Mouse (Mus musculus) hindbrain, postnatal 0 days (tissue): ENCODE measurements around the gene Rnh1. TPM values are rescaled to one million over a fixed set of nuclear protein-coding genes. Genes with fewer than 3 reads are reported as not detected.

Source experiments
- ATAC-seq: fragments of 200-750 bp; cut with Nextera tagmentation; 2 replicates; pipeline ENCODE4 v1.8.0; 2017; ENCODE audit warnings: mild to moderate bottlenecking, moderate TSS enrichment, moderate library complexity
- DNase-seq: peaks from one replicate; pipeline ENCODE4 v3.0.0-alpha.2; 2015; ENCODE audit warnings: low spot score
- H3K27ac ChIP-seq: fragments of 300-500 bp; sonication (generic); 2 replicates; pipeline ENCODE4 v1.5.1; 2014; ENCODE audit warnings: mild to moderate bottlenecking
- H3K27me3 ChIP-seq: fragments of 300-500 bp; sonication (generic); 2 replicates; pipeline ENCODE4 v1.6.1; 2014; ENCODE audit warnings: low read length, mixed read lengths; ENCODE audit not compliant: insufficient read depth
- H3K36me3 ChIP-seq: fragments of 300-500 bp; sonication (generic); 2 replicates; pipeline ENCODE4 v1.6.1; 2014; ENCODE audit warnings: low read length, mixed read lengths; ENCODE audit not compliant: insufficient read depth
- H3K4me1 ChIP-seq: fragments of 300-500 bp; sonication (generic); 2 replicates; pipeline ENCODE4 v1.6.1; 2014; ENCODE audit warnings: antibody characterized with exemption, low read length, mixed read lengths; ENCODE audit not compliant: insufficient read depth
- H3K4me2 ChIP-seq: fragments of 300-500 bp; sonication (generic); 2 replicates; pipeline ENCODE4 v1.6.1; 2014; ENCODE audit warnings: low read depth, mild to moderate bottlenecking, low read length, moderate library complexity, mixed read lengths
- H3K4me3 ChIP-seq: fragments of 300-500 bp; sonication (generic); 2 replicates; pipeline ENCODE4 v1.5.1; 2014; ENCODE audit warnings: low read length
- H3K9ac ChIP-seq: fragments of 300-500 bp; sonication (generic); replicated peaks from 2 replicates; pipeline ENCODE4 v1.6.1; 2014; ENCODE audit warnings: mild to moderate bottlenecking, low read length, moderate library complexity, mixed read lengths
- H3K9me3 ChIP-seq: fragments of 300-500 bp; sonication (generic); 2 replicates; pipeline ENCODE4 v1.6.1; 2016; ENCODE audit warnings: low read length, mixed read lengths
- CTCF ChIP-seq: IDR thresholded peaks from 2 replicates; pipeline ENCODE4 v1.5.1; 2016; ENCODE audit warnings: antibody characterized with exemption, control low read depth, low read depth
- WGBS: fragments of 180-500 bp; shearing (Covaris S2); extraction: QIAGEN DNeasy Blood & Tissue Kit; methylation state at CpG from one replicate; pipeline ENCODE4 v1.1.7; 2014; 5-methylcytosine and 5-hydroxymethylcytosine counted together
- polyA plus RNA-seq: library from polyadenylated mRNA; unstranded; fragments of >200 nt; fragmentation: Nextera tagmentation; extraction: Ambion mirVana; gene quantifications from 2 replicates; pipeline ENCODE4 v1.2.1, GENCODE M21; 2015
- total RNA-seq: library from RNA; depleted of rRNA; stranded (reverse); fragments of >200 nt; gene quantifications from 2 replicates; pipeline ENCODE4 v1.2.3, GENCODE M21; 2014

The Rnh1 gene
- total and polyA plus RNA-seq, 2 experiments from 2014 or later, result 55.3 to 65.2 TPM

DNA sequence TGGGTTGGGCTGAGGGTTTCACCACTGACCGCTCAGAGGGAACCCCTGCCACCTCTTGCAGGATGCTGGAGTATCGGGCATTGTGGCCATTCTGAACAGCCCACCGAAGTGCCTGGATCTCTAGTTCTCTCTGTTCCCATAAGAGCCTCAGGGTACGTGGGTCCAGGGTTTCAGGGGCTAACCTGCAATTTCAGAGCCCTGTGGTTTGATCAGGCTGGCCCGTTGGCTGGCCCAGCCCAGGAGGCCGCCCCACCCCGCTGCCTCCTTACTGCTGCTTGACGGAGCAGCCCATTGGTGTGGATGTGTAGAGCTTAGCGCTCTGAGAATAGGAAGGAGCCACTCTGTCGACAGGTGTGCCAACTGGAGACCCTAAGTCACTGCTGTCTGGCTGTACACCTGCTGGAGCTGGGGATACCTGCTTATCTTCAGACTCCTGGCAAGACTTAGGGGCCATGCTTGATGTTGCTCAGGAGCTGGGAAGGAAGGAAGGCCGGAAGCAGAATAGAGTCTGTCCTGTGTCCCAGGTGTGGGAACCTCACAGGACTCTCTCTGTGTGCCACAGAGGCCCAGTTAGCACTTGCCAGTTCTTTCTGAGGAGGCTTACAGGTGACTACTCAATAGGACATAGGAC is 41.1 kb upstream of the Rnh1 start, which contains the start of gene Lmntd2:
Gene Lmntd2 (minus strand): TSS at position 476 of the 631 bp plus-strand sequence.
- Histone ChIP-seq H3K9me3 (no peaks in the 10 kb centered on the region), H3K27me3 (no peaks in the 10 kb centered on the region), H3K36me3 (no peaks in the 10 kb centered on the region), H3K27ac (no peak within 1 kb of the TSS), H3K4me2 (peak within 1 kb of the TSS; percentile 97), H3K4me1 (peaks cover 12% of the 10 kb centered on the region), H3K9ac (peak within 1 kb of the TSS; percentile 63; the same call in 1 of the 2 replicates), H3K4me3 (no peak within 1 kb of the TSS)
- no peak for TF ChIP-seq CTCF
- 94% methylated on average over 11 of the region's 11 CpGs for WGBS
- DNase-seq (no peak), ATAC-seq (no peak)

DNA sequence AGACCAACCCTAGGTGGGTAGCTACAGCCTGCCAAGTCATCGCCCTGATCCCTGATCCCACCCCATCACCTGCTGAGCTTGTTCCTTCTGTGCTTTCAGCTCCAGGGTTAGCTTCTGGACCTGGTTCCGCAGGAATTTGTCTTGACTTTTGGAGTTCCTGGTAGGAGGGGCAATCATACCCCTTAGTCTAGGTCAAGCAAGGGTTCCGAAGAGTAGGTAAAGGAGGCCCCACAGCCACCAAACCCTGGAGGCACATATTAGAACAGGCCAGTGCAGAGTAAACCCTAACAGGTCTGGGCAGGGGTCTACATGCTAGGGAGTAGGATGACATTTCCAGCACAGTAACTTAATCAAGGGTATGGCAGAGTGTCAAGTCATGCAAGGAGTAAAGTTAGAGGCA is 40.5 kb upstream of the Rnh1 start:
- Histone ChIP-seq H3K36me3 (no peaks in the 10 kb centered on the region), H3K27me3 (no peaks in the 10 kb centered on the region), H3K4me2 (no peak overlapping the region), H3K4me1 (peaks cover 12% of the 10 kb centered on the region), H3K9ac (no peak overlapping the region), H3K27ac (no peak overlapping the region), H3K9me3 (no peaks in the 10 kb centered on the region), H3K4me3 (no peak overlapping the region)
- 84% methylated on average over 3 of the region's 3 CpGs for WGBS
- no peak for TF ChIP-seq CTCF
- DNase-seq (no peak), ATAC-seq (no peak)

DNA sequence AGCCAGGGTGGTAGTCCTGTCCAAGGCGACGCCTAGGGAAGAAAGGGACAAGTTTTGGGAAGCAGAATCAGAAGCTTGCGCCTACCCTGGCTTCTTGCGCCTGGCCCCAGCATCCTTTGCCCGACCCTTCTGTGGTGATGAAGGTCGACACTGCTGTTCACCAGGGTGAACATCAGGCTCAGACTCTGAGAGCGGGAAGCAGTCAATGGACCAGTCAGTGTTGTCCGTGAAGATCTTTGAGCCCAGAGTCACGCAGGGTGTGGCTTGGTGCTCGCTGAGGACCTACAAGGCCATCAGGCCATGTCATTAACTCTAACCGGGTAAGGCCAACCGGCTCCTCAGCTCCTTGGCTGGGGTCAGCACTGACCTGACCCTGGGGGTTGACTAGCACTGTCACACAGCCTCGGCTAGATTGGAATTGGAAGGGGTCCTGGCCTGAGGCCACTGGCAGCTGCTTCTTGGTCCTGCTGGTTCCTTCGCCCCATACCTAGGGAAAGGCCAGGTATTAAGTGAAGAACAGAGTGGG is 38.0 kb upstream of the Rnh1 start:
- H3K36me3 ChIP-seq, result no peaks in the 10 kb centered on the region
- 85% methylated on average over 14 of the region's 14 CpGs for WGBS
- no peaks in the 10 kb centered on the region for H3K9me3 ChIP-seq
- no peak for TF ChIP-seq CTCF
- ATAC-seq (no peak), DNase-seq (no peak)
- 0 out of 2 replicates have a peak, but pooled peaks cover 5% of the 10 kb centered on the region for H3K4me1 ChIP-seq
- no peak overlapping the region for H3K9ac ChIP-seq
- H3K4me3 ChIP-seq, result no peak overlapping the region
- no peaks in the 10 kb centered on the region for H3K27me3 ChIP-seq
- H3K27ac ChIP-seq, result no peak overlapping the region
- no peak overlapping the region for H3K4me2 ChIP-seq

DNA sequence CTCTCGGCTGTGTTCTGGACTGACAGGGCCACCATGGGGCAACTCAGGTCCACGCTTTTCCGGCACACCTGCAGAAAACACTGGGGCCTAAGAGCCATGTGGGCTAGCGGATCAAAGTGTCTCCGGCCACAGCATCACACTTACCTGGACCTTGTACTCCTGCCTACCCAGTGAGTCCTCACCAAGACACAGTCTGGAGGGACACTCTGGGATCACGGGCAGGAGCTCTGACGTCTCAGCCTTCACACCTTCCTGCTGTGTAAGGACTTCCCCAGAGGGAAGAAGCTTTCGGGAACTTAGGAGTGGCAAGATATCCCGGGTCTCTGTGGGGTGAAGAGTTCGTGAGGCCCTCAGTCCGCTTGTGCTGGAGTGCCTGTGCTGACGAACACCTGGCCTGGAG is 37.5 kb upstream of the Rnh1 start:
- DNase-seq (no peak), ATAC-seq (no peak)
- Histone ChIP-seq H3K9me3 (no peaks in the 10 kb centered on the region), H3K9ac (no peak overlapping the region), H3K27ac (no peak overlapping the region), H3K4me2 (no peak overlapping the region), H3K36me3 (no peaks in the 10 kb centered on the region), H3K4me1 (0 out of 2 replicates have a peak, but pooled peaks cover 3% of the 10 kb centered on the region), H3K4me3 (no peak overlapping the region), H3K27me3 (no peaks in the 10 kb centered on the region)
- WGBS, result 85% methylated on average over 12 of the region's 12 CpGs
- no peak for TF ChIP-seq CTCF

DNA sequence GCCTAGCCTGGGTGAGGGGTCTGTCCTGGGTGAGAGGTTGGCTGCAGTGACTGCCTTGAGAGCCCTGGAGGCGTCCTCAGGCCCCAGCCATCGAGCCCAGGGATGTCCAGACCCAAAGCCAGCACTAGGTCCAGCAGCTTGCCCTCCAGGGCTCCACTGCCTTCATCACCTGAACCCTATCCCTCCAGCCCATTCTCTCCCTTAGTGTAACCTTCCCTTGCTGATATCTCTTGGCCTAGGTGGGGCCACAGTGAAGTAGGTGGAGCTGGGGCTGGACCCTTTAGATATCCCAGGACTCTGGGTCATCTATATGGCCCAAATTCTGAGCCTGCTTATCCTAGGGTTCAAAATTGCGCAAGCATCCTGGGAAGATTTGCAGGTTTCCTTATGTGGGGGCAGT is 36.9 kb upstream of the Rnh1 start:
- Histone ChIP-seq H3K27ac (no peak overlapping the region), H3K4me2 (no peak overlapping the region), H3K36me3 (no peaks in the 10 kb centered on the region), H3K27me3 (no peaks in the 10 kb centered on the region), H3K4me1 (no peaks in the 10 kb centered on the region), H3K9ac (no peak overlapping the region), H3K4me3 (no peak overlapping the region), H3K9me3 (no peaks in the 10 kb centered on the region)
- DNase-seq (no peak), ATAC-seq (no peak)
- no peak for TF ChIP-seq CTCF
- WGBS, result 83% methylated on average over 3 of the region's 3 CpGs

- Histone ChIP-seq H3K27ac (no peak overlapping the region), H3K36me3 (no peaks in the 10 kb centered on the region), H3K4me3 (no peak overlapping the region), H3K27me3 (no peaks in the 10 kb centered on the region), H3K9me3 (no peaks in the 10 kb centered on the region), H3K4me2 (no peak overlapping the region), H3K4me1 (no peaks in the 10 kb centered on the region), H3K9ac (no peak overlapping the region)
- ATAC-seq, result no peak
- no peak for TF ChIP-seq CTCF
- 92% methylated on average over 18 of the region's 18 CpGs for WGBS
- DNase-seq, result no peak
Measured at GRCm38 (mm10) chr7:141206182-141206937, 33.7 kb upstream of the Rnh1 start.
